Mouse (Mus musculus) right cerebral cortex, postnatal 36 days (tissue): ENCODE measurements around the gene Slc12a4.
A peak's percentile ranks its signal among the peaks of the same experiment; 100 is the strongest.

Experiments used
- DNase-seq, 2 experiments: peaks; one replicate each; pipeline ENCODE4 v3.0.0; 2022; ENCODE audit warnings: low spot score in 2 of 2, mixed read lengths in 1 of 2

Gene Slc12a4

GRCm38 (mm10) chr8:105969367-105969766, 3.5 kb upstream of the Slc12a4 start:
- no peak for DNase-seq

GRCm38 (mm10) chr8:105966692-105967311, 905 bp upstream of the Slc12a4 start:
- DNase-seq, result no peak

GRCm38 (mm10) chr8:105965266-105965904, 512 bp downstream of the Slc12a4 start:
- no peak for DNase-seq

- DNase-seq, result no peak
These were observed 1.2 kb downstream of the Slc12a4 start for GRCm38 (mm10) chr8:105964506-105965265.

GRCm38 (mm10) chr8:105961536-105961935, 4.4 kb downstream of the Slc12a4 start:
- DNase-seq, result no peak

- DNase-seq, result no peak
These were observed 4.8 kb downstream of the Slc12a4 start for GRCm38 (mm10) chr8:105961101-105961500.

GRCm38 (mm10) chr8:105959350-105959749, 6.5 kb downstream of the Slc12a4 start:
- DNase-seq, result no peak

- no peak for DNase-seq
These were observed 8.1 kb downstream of the Slc12a4 start for GRCm38 (mm10) chr8:105957813-105958212.

- DNase-seq, result no peak
These were observed 9.3 kb downstream of the Slc12a4 start for GRCm38 (mm10) chr8:105956556-105956955.

- no peak for DNase-seq
These were observed 14.7 kb downstream of the Slc12a4 start for GRCm38 (mm10) chr8:105951057-105951659.

- DNase-seq, result no peak
These were observed 16.5 kb downstream of the Slc12a4 start for GRCm38 (mm10) chr8:105949350-105949749.

- DNase-seq, result no peak
These were observed 22.6 kb downstream of the Slc12a4 start, which contains the start of gene Lcat for GRCm38 (mm10) chr8:105943321-105943739. TSS of gene Lcat (minus strand) at chr8:105943382.

GRCm38 (mm10) chr8:105942542-105942941, 23.4 kb downstream of the Slc12a4 start:
- DNase-seq, result no peak

- no peak for DNase-seq
These were observed 23.9 kb downstream of the Slc12a4 start for GRCm38 (mm10) chr8:105942026-105942425.

GRCm38 (mm10) chr8:105938306-105938669, 27.6 kb downstream of the Slc12a4 start, which contains the start of gene Psmb10:
TSS of gene Psmb10 (minus strand) at chr8:105938444.
- no peak for DNase-seq

- no peak for DNase-seq
These were observed 28.2 kb downstream of the Slc12a4 start for GRCm38 (mm10) chr8:105937496-105938305.

GRCm38 (mm10) chr8:105936866-105937475, 28.9 kb downstream of the Slc12a4 start:
- DNase-seq, result peak; percentile 87 to 90

- no peak for DNase-seq
These were observed 29.9 kb downstream of the Slc12a4 start for GRCm38 (mm10) chr8:105935863-105936603.

- DNase-seq, result no peak
These were observed 30.8 kb downstream of the Slc12a4 start for GRCm38 (mm10) chr8:105935105-105935504.

- no peak for DNase-seq
These were observed 32.1 kb downstream of the Slc12a4 start, which contains the start of gene Ctrl for GRCm38 (mm10) chr8:105933762-105934161. TSS of gene Ctrl (minus strand) at chr8:105933862.
